Mouse (Mus musculus) T-helper 1 cell (primary cell): ENCODE measurements around the gene Pigv.
"Not testable (repeated sequence)": the region's sequence is repeated elsewhere in the genome, so short reads cannot be mapped to it uniquely, and the experiment has no call there.

Source experiments
- in situ Hi-C: fragments of 300-600 bp; cut with MboI, MseI; formaldehyde crosslinking; loops from one replicate; pipeline ENCODE4 v1.15.1; 2025; ENCODE audit warnings: high pct_unique_total_duplicates

Gene Pigv

GRCm38 (mm10) chr4:133672845-133673647 lies 599 bp upstream of the Pigv start:
- in situ Hi-C loops = no loop called here

GRCm38 (mm10) chr4:133671184-133671880 lies 1.1 kb downstream of the Pigv start:
- in situ Hi-C loops = no loop called here

GRCm38 (mm10) chr4:133669652-133670210 lies 2.7 kb downstream of the Pigv start:
- in situ Hi-C loops = no loop called here

DNA sequence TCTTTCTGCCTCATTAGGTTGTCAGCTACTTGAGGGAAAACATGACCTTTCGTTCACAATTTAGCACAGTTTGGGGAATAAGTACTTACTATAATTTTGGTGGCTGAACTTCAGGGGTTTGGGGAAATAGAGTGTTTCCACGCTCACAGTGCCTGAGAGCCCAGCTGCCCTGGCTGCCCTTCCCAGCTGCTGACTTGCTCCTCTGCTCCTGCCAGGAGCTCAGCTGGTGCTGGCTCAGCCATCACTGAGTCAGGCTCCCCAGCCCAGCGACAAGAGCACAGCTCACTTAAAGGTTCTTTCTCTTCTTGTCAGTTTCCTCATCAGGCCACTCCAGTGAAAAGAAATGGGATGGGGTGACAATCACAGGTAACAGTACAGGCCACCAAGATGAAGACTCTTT lies 3.9 kb downstream of the Pigv start:
- in situ Hi-C loops = no loop called here

DNA sequence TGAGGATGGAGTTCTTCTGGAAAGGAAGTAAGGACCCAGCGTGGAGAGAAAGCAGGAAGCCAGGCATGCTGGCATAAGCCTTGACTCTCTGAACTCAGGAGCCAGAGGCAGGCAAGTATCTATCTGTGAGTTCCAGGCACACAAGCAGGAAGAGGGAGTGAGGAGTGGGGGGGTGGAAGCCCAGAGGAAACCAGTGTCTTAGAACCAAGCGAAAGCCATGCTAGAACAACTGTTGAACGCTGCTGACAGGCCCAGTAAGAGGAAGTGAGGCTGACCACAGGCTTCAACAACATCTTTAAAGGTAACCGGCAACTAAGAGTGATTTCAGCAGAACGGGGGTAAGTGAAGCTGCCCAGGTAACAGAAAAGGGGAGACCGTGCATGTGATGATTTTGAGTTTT lies 6.2 kb downstream of the Pigv start:
- in situ Hi-C loops = no loop called here

GRCm38 (mm10) chr4:133665118-133665517 lies 7.3 kb downstream of the Pigv start:
- in situ Hi-C loops = no loop called here

DNA sequence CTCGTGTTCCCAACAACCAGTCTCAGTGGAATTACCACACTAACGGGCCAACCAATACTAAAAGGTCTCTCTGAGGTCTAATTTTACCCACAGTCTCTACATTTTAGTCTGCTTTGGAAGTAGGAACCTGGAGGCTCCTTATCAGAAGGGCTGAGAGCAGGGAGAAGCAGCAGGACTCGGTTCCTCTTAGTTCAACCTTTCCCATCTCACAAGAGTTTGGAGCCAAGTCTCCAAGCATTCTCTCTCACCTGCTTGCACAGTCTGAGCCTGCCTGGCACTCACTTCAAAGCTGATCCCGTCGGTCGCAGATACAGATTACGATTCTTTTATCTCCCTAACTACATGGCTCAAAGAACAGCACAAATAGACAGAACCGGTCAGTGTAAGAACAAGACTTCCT lies 9.5 kb downstream of the Pigv start:
- in situ Hi-C loops = loop anchor here (5.0 kb wide), 1 partner anchor 154 kb away; no protein-coding TSS in a partner anchor

- in situ Hi-C loops = loop anchor here (5.0 kb wide), 1 partner anchor 155 kb away; no protein-coding TSS in a partner anchor
These were observed 10.0 kb downstream of the Pigv start for GRCm38 (mm10) chr4:133662421-133662820.

- in situ Hi-C loops = loop anchor here (5.0 kb wide), 1 partner anchor 157 kb away; no protein-coding TSS in a partner anchor
These were observed 12.0 kb downstream of the Pigv start for GRCm38 (mm10) chr4:133660193-133661155.

- in situ Hi-C loops = loop anchor here (5.0 kb wide), 1 partner anchor 158 kb away; no protein-coding TSS in a partner anchor
These were observed 12.8 kb downstream of the Pigv start for GRCm38 (mm10) chr4:133659497-133660192.

DNA sequence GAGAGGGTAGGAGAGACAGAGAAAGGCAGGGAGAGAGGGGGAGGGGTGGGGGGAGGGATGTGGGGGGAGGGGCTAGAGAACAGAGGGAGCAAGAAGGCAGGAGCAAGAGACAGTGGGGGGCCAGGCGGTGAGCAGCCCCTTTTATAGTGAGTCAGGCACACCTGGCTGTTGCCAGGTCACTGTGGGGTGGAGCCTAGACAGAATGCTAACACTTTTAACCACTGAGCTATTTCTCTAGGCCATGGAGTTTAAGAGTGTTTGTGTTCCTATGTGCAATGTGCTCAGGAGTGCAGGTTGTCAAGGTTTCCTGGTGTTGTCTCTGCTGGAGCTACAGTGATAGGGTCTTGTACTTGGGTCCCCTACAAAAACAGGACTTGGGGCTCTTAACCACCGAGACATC lies 13.7 kb downstream of the Pigv start:
- in situ Hi-C loops = no loop called here

GRCm38 (mm10) chr4:133657829-133658458 lies 14.5 kb downstream of the Pigv start:
- in situ Hi-C loops = no loop called here

- in situ Hi-C loops = no loop called here
These were observed 15.4 kb downstream of the Pigv start for GRCm38 (mm10) chr4:133656997-133657396.

GRCm38 (mm10) chr4:133656294-133656693 lies 16.2 kb downstream of the Pigv start:
- in situ Hi-C loops = no loop called here

DNA sequence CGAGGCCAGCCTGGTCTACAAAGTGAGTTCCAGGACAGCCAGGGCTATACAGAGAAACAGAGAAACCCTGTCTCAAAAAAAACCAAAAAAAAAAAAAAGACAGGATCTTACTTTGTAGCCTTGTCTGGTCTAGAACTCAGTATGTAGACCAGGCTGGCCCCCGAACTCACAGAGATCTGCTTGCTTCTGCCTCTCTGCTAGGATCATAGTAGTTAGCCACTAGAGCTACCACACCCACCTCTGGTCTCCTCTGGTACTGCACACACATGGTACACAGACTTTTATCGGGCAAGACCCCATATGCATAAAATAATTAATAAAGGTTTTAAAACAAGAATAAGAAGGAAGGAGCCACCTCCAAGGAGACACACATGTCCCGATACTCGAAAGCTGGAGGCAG lies 18.4 kb downstream of the Pigv start:
- in situ Hi-C loops = not testable (repeated sequence)

DNA sequence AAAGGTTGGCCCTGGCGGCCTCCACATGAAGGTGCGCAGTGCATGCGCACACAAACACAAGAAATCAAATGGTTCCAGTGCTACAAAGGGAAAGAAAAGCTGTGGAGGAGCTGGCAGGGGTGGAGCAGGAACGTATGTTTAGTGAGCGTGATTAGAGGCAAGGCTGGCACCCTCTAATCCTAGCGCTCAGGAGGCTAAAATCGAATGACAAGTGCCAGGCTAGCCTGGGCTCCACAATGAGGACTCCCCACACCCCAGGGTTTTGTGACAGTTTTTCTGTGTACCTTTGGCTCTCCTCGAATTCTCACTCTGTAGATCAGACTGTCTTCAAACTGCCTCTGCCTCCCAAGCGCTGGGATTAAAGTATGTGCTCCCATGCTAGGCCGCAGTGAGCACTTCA lies 19.7 kb downstream of the Pigv start:
- in situ Hi-C loops = no loop called here

DNA sequence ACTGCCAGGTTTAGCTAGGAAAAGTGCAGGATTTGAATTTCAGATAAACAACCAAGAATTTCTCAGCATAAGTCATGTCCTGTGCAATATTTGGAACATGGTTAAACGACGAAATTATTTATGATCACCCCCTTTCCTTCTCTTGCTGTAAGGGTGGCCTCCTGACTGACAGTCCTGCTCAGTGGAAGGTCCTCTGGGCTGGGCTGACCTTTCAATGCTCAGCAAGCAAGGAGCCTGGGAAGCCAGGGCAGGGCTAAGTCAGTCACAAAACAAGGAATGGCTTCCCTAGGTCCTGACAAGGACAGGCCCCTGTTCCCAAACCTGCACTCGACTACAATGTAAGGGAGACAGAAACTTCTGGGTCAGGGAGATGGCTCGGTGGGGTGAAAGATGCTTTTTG lies 20.5 kb downstream of the Pigv start:
- in situ Hi-C loops = no loop called here

GRCm38 (mm10) chr4:133651445-133651844 lies 21.0 kb downstream of the Pigv start:
- in situ Hi-C loops = no loop called here

DNA sequence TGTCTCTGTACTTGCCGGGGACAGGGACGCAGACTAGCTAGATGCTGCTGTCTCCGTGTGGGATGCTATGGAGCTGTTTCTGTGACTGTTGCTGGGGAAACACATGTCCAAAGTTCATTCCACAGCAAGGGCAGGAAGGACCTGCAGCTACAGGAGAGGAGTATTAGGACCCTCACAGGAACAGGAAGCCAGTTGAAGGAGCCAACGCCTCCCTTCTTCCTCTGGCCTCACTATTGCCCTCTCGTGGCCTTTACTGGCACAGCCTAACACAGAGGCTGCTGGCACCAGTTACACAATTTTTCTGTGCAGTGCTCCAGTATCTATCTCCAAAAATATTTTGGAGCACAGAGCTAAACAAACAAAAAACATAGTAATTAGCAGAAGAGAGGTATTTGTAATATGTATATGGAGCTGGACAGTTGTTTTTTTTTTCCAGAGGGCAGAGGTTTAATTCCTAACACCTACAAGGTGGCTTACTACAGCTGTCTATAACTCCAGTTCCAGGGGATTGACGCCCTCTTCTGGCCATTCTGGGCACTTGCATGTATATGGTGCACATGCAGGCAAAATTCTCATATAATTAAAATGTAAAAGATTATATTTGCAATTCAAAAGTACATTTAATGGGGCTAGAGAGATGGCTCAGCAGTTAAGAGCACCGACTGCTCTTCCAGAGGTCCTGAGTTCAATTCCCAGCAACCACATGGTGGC lies 22.3 kb downstream of the Pigv start, which contains the start of gene Zdhhc18:
Gene Zdhhc18 (minus strand): TSS at position 166 of the 711 bp plus-strand sequence.
- in situ Hi-C loops = loop anchor here (10.0 kb wide), 1 partner anchor 55 kb away; no protein-coding TSS in a partner anchor
